Mouse (Mus musculus): ENCODE results near the gene Ltb. TPM values are rescaled to one million over a fixed set of nuclear protein-coding genes. Genes with fewer than 3 reads are reported as not detected.

Ltb gene
- polyA plus RNA-seq, 1 experiment from 2014 or later: not detected

DNA sequence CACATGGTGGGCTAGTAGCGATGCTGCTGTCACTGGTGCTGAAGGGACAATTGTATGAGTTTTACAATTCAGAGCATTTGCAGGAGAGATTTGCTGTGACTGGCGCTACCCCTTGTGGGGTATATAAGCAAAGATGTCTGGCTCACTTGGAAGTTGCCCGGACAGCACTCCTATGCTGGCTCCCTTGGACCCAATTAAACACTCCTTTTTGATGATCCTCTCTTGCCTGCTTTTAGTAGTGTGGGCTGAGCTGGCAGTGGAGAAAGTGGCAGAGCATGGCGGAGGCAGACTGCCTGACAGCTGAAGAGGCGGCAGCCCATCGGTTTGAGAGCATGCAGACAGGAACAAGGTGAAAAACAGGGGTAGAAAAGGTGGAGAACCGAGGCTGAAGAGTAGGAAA is 26.4 kb upstream of the Ltb start:
- whole genome bisulfite sequencing: 87% methylated on average over 7 of the region's 7 CpGs
- H3K9ac ChIP-seq: no peak overlapping the region
- no peaks in the 10 kb centered on the region for H3K27me3 ChIP-seq
- no peaks in the 10 kb centered on the region for H3K9me3 ChIP-seq (replicated peaks)
- ATAC-seq: no peak
- H3K4me1 ChIP-seq: peaks cover 22% of the 10 kb centered on the region
- no peak overlapping the region for H3K4me3 ChIP-seq
- H3K36me3 ChIP-seq (ENCODE audit: poor library complexity, severe bottlenecking): no peaks in the 10 kb centered on the region
- H3K27ac ChIP-seq: no peak overlapping the region
- no peak overlapping the region for H3K4me2 ChIP-seq

DNA sequence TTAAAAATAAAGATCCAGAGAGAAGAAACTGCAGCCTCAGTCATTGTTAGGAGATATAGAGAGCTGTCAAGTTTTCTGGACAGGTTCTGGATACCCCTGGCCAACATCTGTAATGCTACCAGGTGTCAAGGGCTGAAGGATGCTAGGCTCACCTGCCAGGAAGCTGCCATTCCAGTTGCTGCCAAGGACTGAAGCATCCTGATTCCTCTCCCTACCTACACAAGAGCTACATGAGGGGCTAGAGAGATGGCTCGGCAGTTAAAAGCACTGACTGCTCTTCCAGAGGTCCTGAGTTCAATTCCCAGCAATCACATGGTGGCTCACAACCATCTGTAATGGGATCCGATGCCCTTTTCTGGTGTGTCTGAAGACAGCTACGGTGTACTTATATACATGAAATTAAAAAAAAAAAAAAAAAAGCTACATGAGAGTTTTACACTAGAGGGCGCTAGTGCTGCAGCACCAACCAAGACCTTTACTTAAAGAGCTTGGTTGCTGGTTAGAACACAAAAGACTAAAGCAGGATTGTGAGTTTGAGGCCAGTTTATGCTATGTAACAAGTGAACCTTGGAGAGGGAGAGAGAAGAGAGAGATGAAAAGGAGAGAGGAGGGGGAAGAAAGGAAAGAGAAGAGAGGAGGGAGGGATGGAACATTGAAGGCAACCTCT is 25.6 kb upstream of the Ltb start:
- Histone ChIP-seq H3K27ac (no peak overlapping the region), H3K36me3 (ENCODE audit: poor library complexity, severe bottlenecking) (no peaks in the 10 kb centered on the region), H3K9me3 (replicated peaks) (no peaks in the 10 kb centered on the region), H3K4me3 (no peak overlapping the region), H3K9ac (0 out of 2 replicates have a peak overlapping the region, but pooled peaks have one; percentile 12), H3K4me1 (peaks cover 13% of the 10 kb centered on the region), H3K4me2 (no peak overlapping the region), H3K27me3 (no peaks in the 10 kb centered on the region)
- WGBS: 23% methylated on average over 4 of the region's 4 CpGs
- ATAC-seq: no peak

DNA sequence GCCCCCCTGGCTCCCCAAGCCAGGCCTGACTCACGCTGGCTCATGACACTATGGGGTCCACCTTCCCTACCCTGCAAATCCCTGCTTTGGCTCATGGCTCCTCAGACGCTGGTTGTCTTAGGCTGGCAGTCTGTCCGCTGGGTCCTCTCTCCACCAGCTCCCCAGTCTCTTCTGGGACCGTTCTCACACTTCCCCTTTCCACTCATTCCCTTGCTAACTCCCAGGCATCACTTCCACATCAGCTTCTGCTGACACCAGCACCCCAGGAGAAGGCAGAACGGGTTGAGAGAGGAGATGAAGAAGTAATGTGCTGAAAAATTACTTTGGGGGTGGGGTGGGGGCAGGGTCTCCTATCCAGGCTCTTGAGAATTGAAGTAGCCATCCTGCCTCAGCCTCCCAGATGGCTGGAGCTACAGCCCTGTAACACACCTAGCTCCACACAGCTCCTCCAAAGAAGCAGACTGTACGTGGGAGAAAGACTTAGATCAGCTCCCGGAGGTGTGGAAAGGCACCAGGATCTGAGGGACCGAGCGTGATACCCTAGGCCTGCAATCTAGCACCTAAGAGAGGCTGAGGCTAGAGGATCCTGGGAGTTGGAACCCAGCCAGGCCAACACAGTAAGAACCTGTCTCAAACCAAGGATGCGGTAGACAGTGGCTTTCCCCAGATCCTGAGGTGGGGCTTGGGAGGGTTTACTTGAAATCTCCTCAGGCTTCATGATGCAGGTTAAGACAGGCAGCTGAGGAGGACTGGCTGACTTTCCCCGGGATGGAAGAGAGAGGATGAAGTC is 21.6 kb upstream of the Ltb start:
- no peaks in the 10 kb centered on the region for H3K9me3 ChIP-seq (replicated peaks)
- no peaks in the 10 kb centered on the region for H3K4me1 ChIP-seq
- no peak for ATAC-seq
- no peaks in the 10 kb centered on the region for H3K27me3 ChIP-seq
- H3K9ac ChIP-seq: no peak overlapping the region
- WGBS: 78% methylated on average over 11 of the region's 11 CpGs
- H3K4me2 ChIP-seq: no peak overlapping the region
- H3K27ac ChIP-seq: no peak overlapping the region
- no peak overlapping the region for H3K4me3 ChIP-seq
- H3K36me3 ChIP-seq (ENCODE audit: poor library complexity, severe bottlenecking): no peaks in the 10 kb centered on the region

DNA sequence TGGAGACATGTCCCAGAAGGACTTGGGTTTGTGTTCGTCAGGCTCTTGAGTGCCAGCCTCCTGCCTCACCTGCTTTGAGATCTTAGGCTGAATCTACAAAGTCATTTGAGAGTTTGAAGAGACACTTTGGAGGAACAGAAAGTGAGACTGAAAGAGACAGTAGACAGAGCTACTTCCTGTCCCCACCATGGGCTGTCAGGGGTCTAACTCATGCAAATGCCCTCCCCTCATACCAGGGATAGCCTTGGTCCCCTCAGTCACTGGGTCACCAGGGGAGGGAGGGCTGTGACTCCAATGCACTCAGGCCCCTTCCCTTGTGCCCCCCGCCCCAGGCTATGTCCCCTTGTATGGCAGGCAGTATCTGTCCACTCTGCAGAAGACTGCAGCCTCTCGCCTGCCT is 20.9 kb upstream of the Ltb start:
- no peaks in the 10 kb centered on the region for H3K9me3 ChIP-seq (replicated peaks)
- no peaks in the 10 kb centered on the region for H3K27me3 ChIP-seq
- no peaks in the 10 kb centered on the region for H3K4me1 ChIP-seq
- H3K9ac ChIP-seq: no peak overlapping the region
- ATAC-seq: no peak
- peak overlapping the region; percentile 19; the same call in 1 of the 2 replicates for H3K27ac ChIP-seq
- H3K4me2 ChIP-seq: no peak overlapping the region
- H3K4me3 ChIP-seq: no peak overlapping the region
- 65% methylated on average over 3 of the region's 3 CpGs for WGBS
- H3K36me3 ChIP-seq (ENCODE audit: poor library complexity, severe bottlenecking): no peaks in the 10 kb centered on the region

DNA sequence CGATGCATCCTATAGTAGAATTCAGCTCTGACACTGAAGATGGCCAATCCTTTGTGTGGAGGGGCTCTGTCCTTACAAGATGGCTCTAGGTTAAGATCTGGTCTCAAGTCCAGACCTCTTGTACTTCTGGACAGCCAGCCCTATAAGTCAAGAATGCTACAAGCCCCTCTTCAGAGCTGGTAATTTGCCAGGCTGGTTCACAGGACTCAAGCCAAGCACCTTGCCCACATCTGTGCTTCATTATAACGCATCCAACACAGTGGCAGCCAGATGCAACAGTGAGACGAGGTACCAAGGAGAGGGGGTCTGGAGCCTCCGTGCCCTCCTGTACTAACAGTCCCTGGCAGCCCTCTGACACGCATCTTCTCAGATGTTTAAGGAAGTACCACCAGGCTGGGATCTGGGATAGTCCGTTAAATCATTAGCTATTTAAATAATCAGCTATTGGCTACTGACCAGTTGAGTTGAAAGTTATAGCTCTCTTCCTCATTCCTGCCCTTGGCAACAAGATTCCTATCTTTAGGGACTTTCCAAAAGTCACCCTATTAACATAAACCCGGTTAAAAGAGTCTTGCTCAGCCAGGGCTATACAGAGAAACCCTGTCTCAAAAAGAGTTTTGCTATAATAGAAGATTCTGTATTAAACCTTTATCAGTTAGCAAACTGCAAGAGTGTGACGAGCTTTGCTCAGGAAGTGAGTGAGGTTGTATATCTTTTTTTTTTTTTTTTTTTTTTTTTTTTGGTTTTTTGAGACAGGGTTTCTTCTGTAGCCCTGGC is 19.9 kb upstream of the Ltb start:
- no peak overlapping the region for H3K27ac ChIP-seq
- no peak overlapping the region for H3K4me2 ChIP-seq
- WGBS: 78% methylated on average over 8 of the region's 8 CpGs
- H3K36me3 ChIP-seq (ENCODE audit: poor library complexity, severe bottlenecking): no peaks in the 10 kb centered on the region
- no peak overlapping the region for H3K9ac ChIP-seq
- H3K27me3 ChIP-seq: no peaks in the 10 kb centered on the region
- no peaks in the 10 kb centered on the region for H3K4me1 ChIP-seq
- no peak for ATAC-seq
- no peaks in the 10 kb centered on the region for H3K9me3 ChIP-seq (replicated peaks)
- H3K4me3 ChIP-seq: no peak overlapping the region

DNA sequence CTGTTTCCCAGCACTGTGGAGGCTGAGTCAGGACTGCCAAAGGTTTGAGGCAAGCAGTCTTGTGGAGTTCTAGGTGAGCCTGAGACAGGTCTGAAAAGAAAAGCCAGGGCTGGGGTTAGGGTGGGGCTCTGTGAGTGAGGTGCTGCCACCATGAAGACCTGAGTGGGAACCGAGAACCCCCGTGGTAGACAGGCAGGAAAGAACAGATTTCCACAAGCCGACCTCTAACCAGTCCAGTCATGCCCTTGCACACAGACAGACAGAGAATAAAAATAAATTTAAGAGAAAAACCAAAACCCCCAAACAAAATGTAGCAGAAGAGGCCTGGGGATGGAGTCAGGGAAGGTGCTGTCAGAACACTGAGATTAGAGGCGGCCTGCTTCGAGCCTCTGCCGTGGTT is 18.9 kb upstream of the Ltb start:
- no peak overlapping the region for H3K9ac ChIP-seq

DNA sequence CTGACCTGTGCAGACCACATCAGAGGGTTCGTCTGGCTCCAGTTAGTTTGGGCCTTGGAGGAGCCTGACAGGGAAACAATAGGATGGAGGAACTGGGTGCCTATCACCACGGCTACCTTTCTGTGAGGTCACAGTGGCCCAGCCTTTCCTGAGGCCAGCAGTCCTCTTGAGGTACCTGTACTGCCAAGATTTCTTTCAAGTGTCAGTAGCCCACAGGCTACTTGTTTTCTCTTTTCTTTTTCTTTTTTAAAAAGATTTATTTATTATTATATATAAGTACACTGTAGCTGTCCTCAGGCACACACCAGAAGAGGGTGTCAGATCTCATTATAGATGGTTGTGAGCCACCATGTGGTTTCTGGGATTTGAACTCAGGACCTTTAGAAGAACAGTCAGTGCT is 18.3 kb upstream of the Ltb start, which contains the start of gene Aif1:
Gene Aif1 (minus strand): TSS at position 101 of the 400 bp plus-strand sequence.
- Histone ChIP-seq H3K4me3 (no peak within 1 kb of the TSS), H3K36me3 (ENCODE audit: poor library complexity, severe bottlenecking) (no peaks in the 10 kb centered on the region), H3K9ac (no peak within 1 kb of the TSS), H3K27ac (no peak within 1 kb of the TSS), H3K9me3 (replicated peaks) (no peaks in the 10 kb centered on the region), H3K4me2 (no peak within 1 kb of the TSS), H3K4me1 (no peaks in the 10 kb centered on the region), H3K27me3 (no peaks in the 10 kb centered on the region)
- no peak for ATAC-seq
- 50% methylated on average over 2 of the region's 2 CpGs for WGBS

More for the DNA sequence above, 18.9 kb upstream of the Ltb start:
- WGBS: 79% methylated on average over 6 of the region's 6 CpGs
- Histone ChIP-seq H3K4me1 (no peaks in the 10 kb centered on the region), H3K36me3 (ENCODE audit: poor library complexity, severe bottlenecking) (no peaks in the 10 kb centered on the region), H3K9me3 (replicated peaks) (no peaks in the 10 kb centered on the region), H3K4me2 (no peak overlapping the region), H3K27ac (no peak overlapping the region), H3K27me3 (no peaks in the 10 kb centered on the region), H3K4me3 (no peak overlapping the region)
- no peak for ATAC-seq

DNA sequence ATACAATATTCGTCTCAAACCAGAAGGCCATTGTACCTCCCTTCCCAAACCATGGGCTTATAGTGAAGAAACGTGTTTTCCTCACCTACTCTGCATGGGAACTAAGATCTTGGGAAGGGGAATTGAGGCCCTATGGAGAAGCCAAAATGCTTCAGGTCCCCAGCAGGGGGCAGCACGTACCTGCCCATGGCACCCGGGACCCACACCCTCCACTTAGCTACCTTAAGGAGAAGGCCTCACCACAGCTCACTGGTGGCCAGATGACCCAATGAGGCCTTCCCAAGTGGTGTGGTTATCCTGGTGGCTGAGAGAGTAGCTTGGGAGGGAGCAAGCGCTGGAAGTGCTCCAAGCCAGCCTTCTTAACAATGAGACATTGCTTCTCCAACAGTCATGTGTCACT is 15.7 kb upstream of the Ltb start:
- 14% methylated on average over 5 of the region's 5 CpGs for WGBS
- H3K4me3 ChIP-seq: no peak overlapping the region
- no peaks in the 10 kb centered on the region for H3K27me3 ChIP-seq
- 0 out of 2 replicates have a peak, but pooled peaks have one; percentile 43 for ATAC-seq
- no peak overlapping the region for H3K4me2 ChIP-seq
- no peaks in the 10 kb centered on the region for H3K9me3 ChIP-seq (replicated peaks)
- no peak overlapping the region for H3K27ac ChIP-seq
- no peak overlapping the region for H3K9ac ChIP-seq
- H3K4me1 ChIP-seq: no peaks in the 10 kb centered on the region
- no peaks in the 10 kb centered on the region for H3K36me3 ChIP-seq (ENCODE audit: poor library complexity, severe bottlenecking)

DNA sequence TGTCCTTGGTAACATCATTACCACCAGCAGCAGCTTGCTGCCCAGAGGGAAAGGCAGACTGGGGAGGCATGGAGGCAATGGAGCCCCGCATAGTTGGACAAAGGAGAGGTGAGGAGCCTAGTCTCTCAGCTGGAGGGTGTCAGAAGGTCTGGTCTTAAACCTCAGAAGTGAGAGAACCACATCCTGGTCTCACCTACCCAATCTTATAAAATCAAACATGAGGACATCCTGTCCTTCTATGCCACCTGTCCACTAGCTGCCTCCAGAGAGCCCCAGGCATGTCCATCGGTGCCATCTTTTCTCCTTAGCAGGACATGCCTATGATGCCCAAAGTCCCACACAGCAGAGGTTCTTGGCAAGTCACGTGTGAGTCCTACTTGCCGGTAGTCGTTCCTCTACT is 14.1 kb upstream of the Ltb start:
- Histone ChIP-seq H3K36me3 (ENCODE audit: poor library complexity, severe bottlenecking) (no peaks in the 10 kb centered on the region), H3K27ac (no peak overlapping the region), H3K9me3 (replicated peaks) (no peaks in the 10 kb centered on the region), H3K9ac (no peak overlapping the region), H3K4me3 (no peak overlapping the region), H3K27me3 (no peaks in the 10 kb centered on the region), H3K4me2 (no peak overlapping the region), H3K4me1 (no peaks in the 10 kb centered on the region)
- no peak for ATAC-seq
- WGBS: 93% methylated on average over 5 of the region's 5 CpGs

DNA sequence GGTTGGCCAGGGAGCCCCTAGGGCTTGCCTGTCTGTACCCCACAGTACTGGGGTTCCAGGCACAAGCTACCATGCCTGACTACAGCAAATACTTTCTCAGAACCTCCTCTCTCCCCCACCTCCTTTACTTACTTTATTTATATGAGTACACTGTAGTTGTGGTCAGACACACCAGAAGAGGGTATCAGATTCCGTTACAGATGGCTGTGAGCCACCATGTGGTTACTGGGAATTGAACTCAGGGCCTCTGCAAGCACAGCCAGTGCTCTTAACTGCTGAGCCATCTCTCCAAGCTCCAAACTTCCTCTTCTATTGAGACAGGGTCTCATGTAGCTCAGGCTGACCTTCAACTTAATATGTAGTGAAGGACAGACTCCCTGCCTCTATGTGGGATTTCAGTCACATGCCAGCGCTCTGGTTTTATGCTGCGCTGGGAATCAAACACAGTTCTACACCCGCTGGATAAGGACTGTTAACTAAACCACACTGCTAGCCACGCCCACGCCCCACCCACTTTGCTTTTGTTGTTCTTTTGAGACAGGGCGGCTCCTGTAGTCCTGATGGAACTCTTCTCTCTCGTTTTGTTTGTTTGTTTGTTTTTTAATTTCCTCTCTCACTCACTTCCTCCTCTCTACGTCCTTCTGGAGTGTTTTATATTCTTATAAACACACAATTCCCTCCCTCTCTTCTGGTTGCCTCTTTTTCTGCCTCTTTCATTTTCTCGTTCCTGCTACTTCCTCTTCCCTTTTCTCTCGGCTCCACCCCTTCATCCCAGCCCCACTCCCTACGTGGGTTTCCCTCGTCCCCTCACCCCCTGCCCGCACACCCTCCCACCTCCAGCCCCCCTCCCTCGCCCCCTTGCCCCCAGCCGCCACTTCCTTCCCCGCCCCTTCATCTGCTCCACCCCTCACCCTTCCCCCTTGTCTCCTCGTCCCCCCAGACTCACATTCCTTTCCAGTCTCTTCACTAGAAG is 8.3 kb upstream of the Ltb start:
- H3K9me3 ChIP-seq (replicated peaks): no peaks in the 10 kb centered on the region
- H3K4me1 ChIP-seq: peaks cover 11% of the 10 kb centered on the region
- peak overlapping the region; percentile 46 for H3K9ac ChIP-seq
- peak overlapping the region; percentile 58 for H3K4me2 ChIP-seq
- H3K36me3 ChIP-seq (ENCODE audit: poor library complexity, severe bottlenecking): no peaks in the 10 kb centered on the region
- peak overlapping the region; percentile 36 for H3K4me3 ChIP-seq
- no peaks in the 10 kb centered on the region for H3K27me3 ChIP-seq
- peak; percentile 67; the same call in 1 of the 2 replicates for ATAC-seq
- H3K27ac ChIP-seq: no peak overlapping the region; the same call in 1 of the 2 replicates
- WGBS: 5% methylated on average over 17 of the region's 18 CpGs

DNA sequence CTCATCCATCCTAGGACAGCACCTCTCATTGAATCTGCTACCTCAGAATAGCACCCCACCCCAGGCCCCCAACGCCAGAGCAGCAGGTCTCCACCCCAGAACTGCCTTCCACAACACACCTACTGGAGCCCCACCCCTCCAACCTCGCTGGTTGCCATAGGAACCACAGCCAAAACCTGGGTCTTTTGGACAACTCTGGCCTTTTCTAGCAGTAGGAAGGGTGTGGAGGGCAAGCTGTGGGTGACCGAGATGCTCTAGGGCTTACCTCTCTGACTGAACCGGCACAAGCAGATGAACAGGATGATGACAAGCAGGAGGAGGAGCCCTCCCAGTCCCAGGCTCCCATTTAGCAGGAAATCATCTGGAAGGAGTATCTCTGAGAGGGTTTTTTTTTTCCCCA is 7.6 kb upstream of the Ltb start:
- ATAC-seq: no peak
- no peak overlapping the region for H3K9ac ChIP-seq
- H3K4me2 ChIP-seq: peak overlapping the region; percentile 58
- H3K27ac ChIP-seq: no peak overlapping the region; the same call in 1 of the 2 replicates
- H3K4me3 ChIP-seq: peak overlapping the region; percentile 36; the same call in 1 of the 2 replicates
- peaks cover 11% of the 10 kb centered on the region for H3K4me1 ChIP-seq
- 0% methylated on average over 4 of the region's 4 CpGs for WGBS
- H3K27me3 ChIP-seq: no peaks in the 10 kb centered on the region
- no peaks in the 10 kb centered on the region for H3K36me3 ChIP-seq (ENCODE audit: poor library complexity, severe bottlenecking)
- no peaks in the 10 kb centered on the region for H3K9me3 ChIP-seq (replicated peaks)
